Mouse (Mus musculus) limb, embryonic 12.5 days (tissue): ENCODE results near the gene Alox12b. TPM values are rescaled to one million over a fixed set of nuclear protein-coding genes. Genes with fewer than 3 reads are reported as not detected.

Source experiments
- ATAC-seq: fragments of 200-750 bp; cut with Nextera tagmentation; 2 replicates; pipeline ENCODE4 v1.8.0; 2017; ENCODE audit warnings: low read depth, moderate TSS enrichment; ENCODE audit not compliant: insufficient number of reproducible peaks, insufficient read depth, low FRiP score, low TSS enrichment
- H3K27ac ChIP-seq: fragments of 300-500 bp; sonication (generic); 2 replicates; pipeline ENCODE4 v1.5.1; 2016; ENCODE audit warnings: mild to moderate bottlenecking, moderate library complexity
- H3K27me3 ChIP-seq: fragments of 300-500 bp; sonication (generic); 2 replicates; pipeline ENCODE4 v1.6.1; 2016; ENCODE audit warnings: mild to moderate bottlenecking, moderate library complexity
- H3K36me3 ChIP-seq: fragments of 300-500 bp; sonication (generic); 2 replicates; pipeline ENCODE4 v1.6.1; 2016; ENCODE audit warnings: mild to moderate bottlenecking, moderate library complexity
- H3K4me1 ChIP-seq: fragments of 300-500 bp; sonication (generic); replicated peaks from 2 replicates; pipeline ENCODE4 v1.6.1; 2016
- H3K4me2 ChIP-seq: fragments of 300-500 bp; sonication (generic); 2 replicates; pipeline ENCODE4 v1.6.1; 2016; ENCODE audit warnings: mild to moderate bottlenecking, moderate library complexity
- H3K4me3 ChIP-seq: fragments of 300-500 bp; sonication (generic); replicated peaks from 2 replicates; pipeline ENCODE4 v1.5.1; 2016; ENCODE audit warnings: mild to moderate bottlenecking
- H3K9ac ChIP-seq: fragments of 300-500 bp; sonication (generic); replicated peaks from 2 replicates; pipeline ENCODE4 v1.6.1; 2016; ENCODE audit warnings: mild to moderate bottlenecking, moderate library complexity
- H3K9me3 ChIP-seq: fragments of 300-500 bp; sonication (generic); 2 replicates; pipeline ENCODE4 v1.6.1; 2016; ENCODE audit warnings: mild to moderate bottlenecking, moderate library complexity
- WGBS: fragments of 180-500 bp; shearing (Covaris S2); methylation state at CpG from one replicate; pipeline ENCODE4 v1.1.7; 2016; 5-methylcytosine and 5-hydroxymethylcytosine counted together
- polyA plus RNA-seq: library from polyadenylated mRNA; unstranded; fragments of >200 nt; fragmentation: Nextera tagmentation; extraction: Ambion mirVana; gene quantifications from 2 replicates; pipeline ENCODE4 v1.2.1, GENCODE M21; 2016

Gene Alox12b
- polyA plus RNA-seq, 1 experiment from 2014 or later: 0.08 TPM

DNA sequence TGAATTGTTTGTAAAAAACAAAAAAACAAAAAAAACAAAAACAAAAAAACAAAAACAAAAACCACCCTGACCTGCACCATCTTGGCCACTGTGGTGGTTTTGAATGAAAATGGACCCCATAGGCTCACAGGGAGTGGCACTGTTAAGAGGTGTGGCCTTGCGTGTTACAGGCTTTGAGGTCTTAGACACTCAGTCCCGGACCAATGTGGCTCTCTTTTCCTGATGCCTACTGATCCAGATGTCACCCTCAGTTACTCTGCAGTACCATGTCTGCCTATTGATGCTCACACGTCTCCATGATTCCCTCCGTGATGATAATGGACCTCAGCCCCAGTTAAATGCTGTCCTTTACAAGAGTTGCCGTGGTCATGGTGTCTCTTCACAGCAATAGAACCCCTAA, 60.6 kb downstream of the Alox12b start:
- Histone ChIP-seq H3K36me3 (no peaks in the 10 kb centered on the region), H3K27me3 (no peaks in the 10 kb centered on the region), H3K9ac (no peak overlapping the region), H3K4me1 (no peaks in the 10 kb centered on the region), H3K4me2 (no peak overlapping the region), H3K9me3 (no peaks in the 10 kb centered on the region), H3K27ac (no peak overlapping the region), H3K4me3 (no peak overlapping the region)
- WGBS: 84% methylated on average over 5 of the region's 5 CpGs
- no peak for ATAC-seq

DNA sequence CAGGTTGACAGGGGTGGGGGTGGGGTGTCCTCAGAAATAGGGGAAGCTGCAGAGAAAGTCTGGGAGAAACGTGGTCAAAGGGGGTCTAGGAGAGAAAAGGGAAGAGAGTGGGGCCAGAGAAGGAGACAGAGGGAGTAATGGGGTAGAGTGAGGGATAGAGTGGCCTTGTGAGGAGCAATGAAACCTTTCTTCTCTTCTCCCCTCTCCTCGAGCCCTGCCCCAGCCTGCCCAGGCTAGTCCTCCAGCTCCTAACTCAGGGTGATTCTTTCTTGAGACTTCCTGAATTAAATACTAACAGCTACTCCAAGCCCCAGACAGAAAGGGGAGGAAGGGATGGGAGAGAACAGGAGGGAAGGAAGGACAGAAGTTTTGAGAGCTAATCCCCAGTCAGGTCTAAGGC, 61.9 kb downstream of the Alox12b start:
- Histone ChIP-seq H3K27me3 (no peaks in the 10 kb centered on the region), H3K27ac (no peak overlapping the region), H3K4me2 (no peak overlapping the region), H3K4me1 (no peaks in the 10 kb centered on the region), H3K36me3 (no peaks in the 10 kb centered on the region), H3K9me3 (no peaks in the 10 kb centered on the region), H3K4me3 (no peak overlapping the region), H3K9ac (no peak overlapping the region)
- whole genome bisulfite sequencing: 68% methylated on average over 2 of the region's 2 CpGs
- no peak for ATAC-seq

Other genes with a start within 250 kb of the Alox12b start
- not detected in 2 replicates for gene Odf4, start 229.9 kb upstream of the Alox12b start, polyA plus RNA-seq
- gene Arhgef15, start 199.5 kb upstream of the Alox12b start, polyA plus RNA-seq: 6.1 and 7.0 TPM in 2 replicates
- 2.3 and 2.6 TPM in 2 replicates for gene Slc25a35, start 188.9 kb upstream of the Alox12b start, polyA plus RNA-seq
- 64.6 and 69.6 TPM in 2 replicates for gene Rangrf, start 181.8 kb upstream of the Alox12b start, polyA plus RNA-seq
- 45.7 and 48.5 TPM in 2 replicates for gene Pfas, start 148.5 kb upstream of the Alox12b start, polyA plus RNA-seq
- 70.5 and 73.8 TPM in 2 replicates for gene Ctc1, start 141.1 kb upstream of the Alox12b start, polyA plus RNA-seq
- 169 and 171 TPM in 2 replicates for gene Aurkb, start 111.3 kb upstream of the Alox12b start, polyA plus RNA-seq
- 9.2 and 10.0 TPM in 2 replicates for gene Borcs6, start 97.3 kb upstream of the Alox12b start, polyA plus RNA-seq
- gene Tmem107, start 86.2 kb upstream of the Alox12b start, polyA plus RNA-seq: 39.5 and 41.0 TPM in 2 replicates
- 68.0 and 79.5 TPM in 2 replicates for gene Vamp2, start 68.5 kb upstream of the Alox12b start, polyA plus RNA-seq
- 7.2 and 10.4 TPM in 2 replicates for gene Per1, start 61.8 kb upstream of the Alox12b start, polyA plus RNA-seq
- gene Hes7, start 36.6 kb upstream of the Alox12b start, polyA plus RNA-seq: 0.56 and 0.74 TPM in 2 replicates
- 0.22 and 0.76 TPM in 2 replicates for gene 9130213A22Rik, start 34.4 kb upstream of the Alox12b start, polyA plus RNA-seq
- gene Aloxe3, start 31.1 kb upstream of the Alox12b start, polyA plus RNA-seq: 0.58 and 0.77 TPM in 2 replicates
- 0.08 TPM in 1 of 2 replicates, not detected in the other for gene Alox8, start 40.9 kb downstream of the Alox12b start, polyA plus RNA-seq
- gene Gucy2e, start 80.0 kb downstream of the Alox12b start, polyA plus RNA-seq: 0.08 TPM in 1 of 2 replicates, not detected in the other
- 36.0 and 37.2 TPM in 2 replicates for gene Cntrob, start 166.8 kb downstream of the Alox12b start, polyA plus RNA-seq
- gene Trappc1, start 167.0 kb downstream of the Alox12b start, polyA plus RNA-seq: 136 and 151 TPM in 2 replicates
- 1.9 and 2.5 TPM in 2 replicates for gene Kcnab3, start 169.3 kb downstream of the Alox12b start, polyA plus RNA-seq
- gene Rnf227, start 183.5 kb downstream of the Alox12b start, polyA plus RNA-seq: 23.7 and 28.2 TPM in 2 replicates
- gene Chd3, start 212.4 kb downstream of the Alox12b start, polyA plus RNA-seq: 121 and 124 TPM in 2 replicates
- gene Naa38, start 238.5 kb downstream of the Alox12b start, polyA plus RNA-seq: 126 and 136 TPM in 2 replicates
- 42.5 and 42.6 TPM in 2 replicates for gene Cyb5d1, start 238.6 kb downstream of the Alox12b start, polyA plus RNA-seq
- gene Tmem88, start 241.2 kb downstream of the Alox12b start, polyA plus RNA-seq: 24.2 and 25.4 TPM in 2 replicates